Mouse (Mus musculus) heart, adult 2 months (tissue): ENCODE measurements around the gene Eid3. TPM values are rescaled to one million over a fixed set of nuclear protein-coding genes. Genes with fewer than 3 reads are reported as not detected.

Source experiments
- DNase-seq, 2 experiments: peaks; one replicate each; pipeline ENCODE4 v3.0.0; 2021
- H3K27ac ChIP-seq: fragments of 200-600 bp; 2 replicates; pipeline ENCODE4 v1.8.1; 2022
- H3K27me3 ChIP-seq: fragments of 200-500 bp; 2 replicates; pipeline ENCODE4 v1.6.1; 2012; ENCODE audit warnings: mild to moderate bottlenecking, low read length, inconsistent platforms, mixed read lengths; ENCODE audit not compliant: control insufficient read depth, insufficient read depth
- H3K36me3 ChIP-seq: fragments of 200-500 bp; 2 replicates; pipeline ENCODE4 v1.6.1; 2012; ENCODE audit warnings: low read length, inconsistent platforms; ENCODE audit not compliant: control insufficient read depth, insufficient read depth
- H3K4me1 ChIP-seq: fragments of 200-500 bp; 2 replicates; pipeline ENCODE4 v1.6.1; 2011; ENCODE audit warnings: low read length; ENCODE audit not compliant: control insufficient read depth, insufficient read depth
- H3K4me3 ChIP-seq: fragments of 200-600 bp; 2 replicates; pipeline ENCODE4 v1.8.1; 2022
- H3K79me2 ChIP-seq: fragments of 200-500 bp; replicated peaks from 2 replicates; pipeline ENCODE4 v1.6.1; 2012; ENCODE audit warnings: mild to moderate bottlenecking, inconsistent platforms, low read length, moderate library complexity, mixed read lengths; ENCODE audit not compliant: control insufficient read depth, insufficient read depth
- H3K9ac ChIP-seq: fragments of 200-500 bp; 2 replicates; pipeline ENCODE4 v1.6.1; 2012; ENCODE audit warnings: low read depth, mild to moderate bottlenecking, control low read depth, inconsistent platforms, low read length, mixed read lengths
- CTCF ChIP-seq: fragments of 200-600 bp; IDR thresholded peaks from 2 replicates; pipeline ENCODE4 v1.8.1; 2022; ENCODE audit warnings: antibody characterized with exemption, mild to moderate bottlenecking, moderate library complexity
- EP300 ChIP-seq: fragments of 200-500 bp; IDR thresholded peaks from 2 replicates; pipeline ENCODE4 v1.6.1; 2011; ENCODE audit warnings: low read depth, low read length, control low read depth; ENCODE audit not compliant: insufficient read depth
- POLR2A ChIP-seq: fragments of 200-500 bp; IDR thresholded peaks from 2 replicates; pipeline ENCODE4 v1.6.1; 2011; ENCODE audit warnings: mild to moderate bottlenecking, low read depth, low read length, control low read depth; ENCODE audit not compliant: insufficient read depth
- WGBS: fragments of 180-500 bp; shearing (Covaris S2); methylation state at CpG from one replicate; pipeline ENCODE4 v1.1.7; 2018; 5-methylcytosine and 5-hydroxymethylcytosine counted together
- intact Hi-C: fragments of 180-260 bp; cut with DNase I; formaldehyde crosslinking; loops from one replicate; pipeline ENCODE4 v1.15.1; 2025
- polyA plus RNA-seq: library from polyadenylated mRNA; depleted of rRNA; stranded (reverse); fragments of >200 nt; gene quantifications from 2 replicates; pipeline ENCODE4 v1.2.3, GENCODE M21; 2012; rRNA removed
- total RNA-seq, 2 experiments: library from RNA; stranded (reverse); gene quantifications; 2 replicates each; pipeline ENCODE4 v1.2.3; 2021

The Eid3 gene
- total and polyA plus RNA-seq, 3 experiments, result 0.21 to 0.63 (median 0.45) TPM

GRCm38 (mm10) chr10:82909382-82909781, 43.0 kb downstream of the Eid3 start:
- 21% methylated on average over 9 of the region's 9 CpGs for WGBS
- no peaks in the 10 kb centered on the region for H3K27me3 ChIP-seq
- no peak overlapping the region for H3K27ac ChIP-seq
- no peaks in the 10 kb centered on the region for H3K4me1 ChIP-seq
- no peak overlapping the region for H3K9ac ChIP-seq
- H3K4me3 ChIP-seq, result no peak overlapping the region
- intact Hi-C loops, result loop anchor here (1.0 to 5.0 kb wide), 5 partner anchors 193 to 445 kb away; no protein-coding TSS in a partner anchor
- H3K79me2 ChIP-seq, result no peaks in the 10 kb centered on the region
- no peaks in the 10 kb centered on the region for H3K36me3 ChIP-seq
- TF ChIP-seq POLR2A, result no peak
- peak; percentile 91 for TF ChIP-seq CTCF
- peak; percentile 18; the same call in 1 of the 2 replicates for TF ChIP-seq EP300
- peak; percentile 32 to 66 for DNase-seq

DNA sequence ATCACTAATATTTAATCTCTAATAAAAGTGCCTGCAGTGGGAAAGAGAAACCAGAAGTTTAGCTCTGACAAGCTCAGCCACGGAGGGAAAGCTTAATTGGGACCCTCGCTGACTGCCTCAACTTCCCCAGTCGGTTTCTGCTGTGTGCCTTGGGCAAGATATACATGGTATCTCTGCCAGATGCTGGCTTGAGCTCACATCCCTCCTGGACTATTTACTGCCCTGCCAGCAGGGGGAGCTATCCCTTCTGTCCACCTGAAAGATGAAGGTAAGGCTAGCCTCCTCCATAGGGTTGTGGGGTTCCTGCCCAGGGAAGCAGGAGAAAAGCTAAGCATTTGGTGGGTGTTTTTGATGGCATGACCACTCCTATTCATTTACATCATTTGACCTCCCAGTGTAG, 43.8 kb downstream of the Eid3 start:
- intact Hi-C loops, result loop anchor here (5.0 kb wide), 1 partner anchor 72 kb away; no protein-coding TSS in a partner anchor
- Histone ChIP-seq H3K4me3 (no peak overlapping the region), H3K36me3 (no peaks in the 10 kb centered on the region), H3K27me3 (no peaks in the 10 kb centered on the region), H3K27ac (no peak overlapping the region), H3K4me1 (no peaks in the 10 kb centered on the region), H3K79me2 (no peaks in the 10 kb centered on the region), H3K9ac (no peak overlapping the region)
- DNase-seq, result no peak
- TF ChIP-seq EP300 (no peak), CTCF (peak; percentile 68), POLR2A (no peak)
- WGBS, result 67% methylated on average over 3 of the region's 3 CpGs

GRCm38 (mm10) chr10:82913238-82913637, 46.8 kb downstream of the Eid3 start:
- DNase-seq, result no peak
- no peaks in the 10 kb centered on the region for H3K27me3 ChIP-seq

GRCm38 (mm10) chr10:82913772-82914171, 47.3 kb downstream of the Eid3 start:
- no peak for DNase-seq
- intact Hi-C loops, result loop anchor here (5.0 kb wide), 1 partner anchor 69 kb away; no protein-coding TSS in a partner anchor
- Histone ChIP-seq H3K4me1 (no peaks in the 10 kb centered on the region), H3K9ac (no peak overlapping the region), H3K79me2 (no peaks in the 10 kb centered on the region), H3K36me3 (no peaks in the 10 kb centered on the region), H3K27ac (no peak overlapping the region), H3K27me3 (no peaks in the 10 kb centered on the region), H3K4me3 (no peak overlapping the region)
- 77% methylated on average over 6 of the region's 6 CpGs for WGBS
- TF ChIP-seq CTCF (no peak), POLR2A (no peak), EP300 (no peak)

More at GRCm38 (mm10) chr10:82913238-82913637, 46.8 kb downstream of the Eid3 start:
- Histone ChIP-seq H3K4me1 (no peaks in the 10 kb centered on the region), H3K9ac (no peak overlapping the region), H3K4me3 (no peak overlapping the region), H3K27ac (no peak overlapping the region), H3K36me3 (no peaks in the 10 kb centered on the region), H3K79me2 (no peaks in the 10 kb centered on the region)
- 68% methylated on average over 4 of the region's 4 CpGs for WGBS
- TF ChIP-seq CTCF, result no peak
- no peak for TF ChIP-seq EP300
- TF ChIP-seq POLR2A, result no peak
- intact Hi-C loops, result loop anchor here (5.0 kb wide), 1 partner anchor 69 kb away; no protein-coding TSS in a partner anchor

Other genes with a start within 250 kb of the Eid3 start
- 10 to 100 TPM; 22.3 to 29.5 TPM for gene 1190007I07Rik, start 243.4 kb upstream of the Eid3 start, total RNA-seq
- 29.5 and 44.6 TPM in 2 replicates for gene 1190007I07Rik, start 243.4 kb upstream of the Eid3 start, polyA plus RNA-seq
- gene Tdg, start 236.8 kb upstream of the Eid3 start, total RNA-seq, result 10 to 100 TPM in 1 of 2 experiments, 1 to 10 TPM in 1; 9.8 to 11.1 TPM
- gene Tdg, start 236.8 kb upstream of the Eid3 start, polyA plus RNA-seq, result 10.5 and 16.7 TPM in 2 replicates
- 1 to 10 TPM; 2.2 to 2.8 TPM for gene Glt8d2, start 176.0 kb upstream of the Eid3 start, total RNA-seq
- 3.0 and 3.5 TPM in 2 replicates for gene Glt8d2, start 176.0 kb upstream of the Eid3 start, polyA plus RNA-seq
- 10 to 100 TPM; 29.1 to 29.8 TPM for gene Hcfc2, start 170.5 kb upstream of the Eid3 start, total RNA-seq
- 11.2 and 19.6 TPM in 2 replicates for gene Hcfc2, start 170.5 kb upstream of the Eid3 start, polyA plus RNA-seq
- 10 to 100 TPM; 13.9 to 14.1 TPM for gene Nfyb, start 102.5 kb upstream of the Eid3 start, total RNA-seq
- 7.5 and 11.9 TPM in 2 replicates for gene Nfyb, start 102.5 kb upstream of the Eid3 start, polyA plus RNA-seq
- gene Txnrd1, start 32.7 kb upstream of the Eid3 start, total RNA-seq, result 10 to 100 TPM; 56.8 to 61.1 TPM
- 21.3 and 29.9 TPM in 2 replicates for gene Txnrd1, start 32.7 kb upstream of the Eid3 start, polyA plus RNA-seq
- gene Chst11, start 118.9 kb downstream of the Eid3 start, total RNA-seq, result 1 to 10 TPM; 3.1 to 3.2 TPM
- 4.5 and 6.8 TPM in 2 replicates for gene Chst11, start 118.9 kb downstream of the Eid3 start, polyA plus RNA-seq